ENCODE assay signal across 23 mouse cellular contexts in genomic region chr1:192439151-192439837, GRCm38 (mm10).
DNase-seq lines count a peak whose midpoint lies in the region; ATAC-seq lines count a peak whose summit lies in the region.
"Had no signal": no experiment of that assay in that cellular context is flagged by ENCODE, and none has a peak within 500 bp of the region (broad histone marks: within the 10 kb centered on the region; RNA-seq: fewer than 3 reads in every experiment).

No protein-coding gene starts in this region.

- ATAC-seq in embryonic facial prominence, embryonic 14.5 days (ENCODE audit: low read depth), result peak; percentile 57; the same call in 1 of the 2 replicates
- ATAC-seq in hindbrain, embryonic 13.5 days (ENCODE audit: low FRiP score), result no peak
- no peak for ATAC-seq in hindbrain, embryonic 14.5 days (ENCODE audit: low FRiP score)
- 0 out of 2 replicates have a peak, but pooled peaks have one; percentile 26 for ATAC-seq in forebrain, embryonic 16.5 days
- peak; percentile 49 for ATAC-seq in midbrain, embryonic 16.5 days
- ATAC-seq: CD4-positive, CD25-positive, alpha-beta regulatory T cell, adult 4 months; intestine, embryonic 15.5 days had no signal

- H3K27me3 ChIP-seq in embryonic facial prominence, embryonic 14.5 days (replicated peaks; ENCODE audit: control insufficient read depth, insufficient read depth, low read length), result no peaks in the 10 kb centered on the region
- no peaks in the 10 kb centered on the region for H3K27me3 ChIP-seq in embryonic facial prominence, embryonic 10.5 days (replicated peaks; ENCODE audit: low read depth, poor library complexity, severe bottlenecking)
- H3K27me3 ChIP-seq in hindbrain, embryonic 13.5 days, result no peaks in the 10 kb centered on the region
- H3K27me3 ChIP-seq in hindbrain, embryonic 14.5 days (ENCODE audit: control insufficient read depth, insufficient read depth, low read length), result no peaks in the 10 kb centered on the region
- H3K27me3 ChIP-seq in forebrain, embryonic 16.5 days (replicated peaks; ENCODE audit: control insufficient read depth, insufficient read depth, low read length), result no peaks in the 10 kb centered on the region
- no peaks in the 10 kb centered on the region for H3K27me3 ChIP-seq in midbrain, embryonic 16.5 days (ENCODE audit: control insufficient read depth, insufficient read depth, low read depth, low read length)
- H3K27me3 ChIP-seq: embryonic facial prominence, embryonic 12.5 days; hindbrain, embryonic 12.5 days; intestine, embryonic 15.5 days had no signal

- no peaks in the 10 kb centered on the region for H3K36me3 ChIP-seq in embryonic facial prominence, embryonic 14.5 days (ENCODE audit: control insufficient read depth, insufficient read depth, low read length)
- H3K36me3 ChIP-seq in embryonic facial prominence, embryonic 10.5 days (replicated peaks), result no peaks in the 10 kb centered on the region
- no peaks in the 10 kb centered on the region for H3K36me3 ChIP-seq in hindbrain, embryonic 13.5 days
- H3K36me3 ChIP-seq in hindbrain, embryonic 14.5 days (replicated peaks; ENCODE audit: control insufficient read depth, insufficient read depth), result no peaks in the 10 kb centered on the region
- H3K36me3 ChIP-seq in forebrain, embryonic 16.5 days (ENCODE audit: control insufficient read depth, insufficient read depth), result no peaks in the 10 kb centered on the region
- no peaks in the 10 kb centered on the region for H3K36me3 ChIP-seq in midbrain, embryonic 16.5 days (ENCODE audit: control insufficient read depth, insufficient read depth, low read length)
- H3K36me3 ChIP-seq: embryonic facial prominence, embryonic 12.5 days; G1E; heart, embryonic 10.5 days; hindbrain, embryonic 12.5 days; intestine, embryonic 15.5 days had no signal

- no peak overlapping the region for H3K4me3 ChIP-seq in embryonic facial prominence, embryonic 14.5 days (ENCODE audit: low read depth, low read length)
- H3K4me3 ChIP-seq in embryonic facial prominence, embryonic 10.5 days, result no peak overlapping the region
- H3K4me3 ChIP-seq in hindbrain, embryonic 13.5 days, result no peak overlapping the region
- H3K4me3 ChIP-seq in hindbrain, embryonic 14.5 days (replicated peaks; ENCODE audit: low read length), result no peak overlapping the region
- no peak overlapping the region for H3K4me3 ChIP-seq in forebrain, embryonic 16.5 days (replicated peaks; ENCODE audit: low read length)
- H3K4me3 ChIP-seq in midbrain, embryonic 16.5 days (ENCODE audit: low read depth, low read length), result no peak overlapping the region
- H3K4me3 ChIP-seq: embryonic facial prominence, embryonic 12.5 days; heart, embryonic 10.5 days; hindbrain, embryonic 12.5 days; intestine, embryonic 15.5 days had no signal

- no peak for DNase-seq in embryonic facial prominence, embryonic 14.5 days (ENCODE audit: low spot score)
- DNase-seq in embryonic facial prominence, embryonic 10.5 days (ENCODE audit: low spot score), result no peak
- DNase-seq in hindbrain, embryonic 14.5 days (ENCODE audit: low spot score), result no peak
- no peak for DNase-seq in T-cell, adult 2 months (ENCODE audit: low spot score)
- no peak for DNase-seq in neural tube, embryonic 10.5 days (ENCODE audit: extremely low spot score, low spot score)
- DNase-seq: adrenal gland, postnatal 10 days; B cell, adult 2 months; cerebellum, adult 8-10 months; cerebellum, postnatal 14 days; embryo, embryonic 11 days; gastrocnemius, postnatal 10 days; heart, adult 18-20 months; heart, postnatal 10 days; heart, postnatal 4 days had no signal

- peaks cover 7% of the 10 kb centered on the region; the same call in 1 of the 2 replicates for H3K4me1 ChIP-seq in embryonic facial prominence, embryonic 14.5 days (ENCODE audit: control insufficient read depth, insufficient read depth, low read length)
- H3K4me1 ChIP-seq in embryonic facial prominence, embryonic 10.5 days, result peaks cover 3% of the 10 kb centered on the region
- peaks cover 16% of the 10 kb centered on the region for H3K4me1 ChIP-seq in hindbrain, embryonic 13.5 days (replicated peaks)
- H3K4me1 ChIP-seq in hindbrain, embryonic 14.5 days (replicated peaks; ENCODE audit: control insufficient read depth, insufficient read depth, low read length), result peaks cover 9% of the 10 kb centered on the region
- H3K4me1 ChIP-seq in forebrain, embryonic 16.5 days (replicated peaks; ENCODE audit: control insufficient read depth, insufficient read depth, low read length), result peaks cover 14% of the 10 kb centered on the region
- H3K4me1 ChIP-seq in midbrain, embryonic 16.5 days (ENCODE audit: control insufficient read depth, insufficient read depth, low read length), result peaks cover 17% of the 10 kb centered on the region
- H3K4me1 ChIP-seq: heart, embryonic 10.5 days had no signal

- H3K9ac ChIP-seq in embryonic facial prominence, embryonic 14.5 days (ENCODE audit: low read depth, low read length), result no peak overlapping the region
- H3K9ac ChIP-seq in hindbrain, embryonic 13.5 days, result no peak overlapping the region
- H3K9ac ChIP-seq in hindbrain, embryonic 14.5 days, result no peak overlapping the region
- no peak overlapping the region for H3K9ac ChIP-seq in forebrain, embryonic 16.5 days (replicated peaks; ENCODE audit: low read depth, low read length)
- no peak overlapping the region for H3K9ac ChIP-seq in midbrain, embryonic 16.5 days (ENCODE audit: low read depth, low read length)
- H3K9ac ChIP-seq: embryonic facial prominence, embryonic 12.5 days; hindbrain, embryonic 12.5 days; intestine, embryonic 15.5 days had no signal

- H3K27ac ChIP-seq in embryonic facial prominence, embryonic 14.5 days (replicated peaks; ENCODE audit: low read depth, low read length), result no peak overlapping the region
- no peak overlapping the region for H3K27ac ChIP-seq in embryonic facial prominence, embryonic 10.5 days (replicated peaks)
- peak overlapping the region; percentile 10; the same call in 1 of the 2 replicates for H3K27ac ChIP-seq in hindbrain, embryonic 13.5 days
- no peak overlapping the region for H3K27ac ChIP-seq in hindbrain, embryonic 14.5 days
- H3K27ac ChIP-seq in forebrain, embryonic 16.5 days (ENCODE audit: low read length), result no peak overlapping the region
- H3K27ac ChIP-seq in midbrain, embryonic 16.5 days (ENCODE audit: low read length), result peak overlapping the region; percentile 48
- H3K27ac ChIP-seq: embryonic facial prominence, embryonic 12.5 days; heart, embryonic 10.5 days; hindbrain, embryonic 12.5 days; intestine, embryonic 15.5 days had no signal

- H3K9me3 ChIP-seq in embryonic facial prominence, embryonic 14.5 days (ENCODE audit: control insufficient read depth, low read length), result no peaks in the 10 kb centered on the region
- no peaks in the 10 kb centered on the region for H3K9me3 ChIP-seq in embryonic facial prominence, embryonic 10.5 days
- no peaks in the 10 kb centered on the region for H3K9me3 ChIP-seq in hindbrain, embryonic 13.5 days
- no peaks in the 10 kb centered on the region for H3K9me3 ChIP-seq in hindbrain, embryonic 14.5 days (ENCODE audit: control insufficient read depth, low read length)
- no peaks in the 10 kb centered on the region for H3K9me3 ChIP-seq in forebrain, embryonic 16.5 days (ENCODE audit: control insufficient read depth, low read length)
- H3K9me3 ChIP-seq in midbrain, embryonic 16.5 days (replicated peaks; ENCODE audit: control insufficient read depth, low read length, poor library complexity, severe bottlenecking), result no peaks in the 10 kb centered on the region
- H3K9me3 ChIP-seq: embryonic facial prominence, embryonic 12.5 days; heart, embryonic 10.5 days; hindbrain, embryonic 12.5 days; intestine, embryonic 15.5 days had no signal

- no peak overlapping the region for H3K4me2 ChIP-seq in embryonic facial prominence, embryonic 14.5 days (ENCODE audit: low read depth, low read length)
- H3K4me2 ChIP-seq in hindbrain, embryonic 13.5 days, result no peak overlapping the region
- H3K4me2 ChIP-seq in hindbrain, embryonic 14.5 days (replicated peaks), result no peak overlapping the region
- no peak overlapping the region for H3K4me2 ChIP-seq in forebrain, embryonic 16.5 days (ENCODE audit: low read length)
- H3K4me2 ChIP-seq in midbrain, embryonic 16.5 days (ENCODE audit: low read length), result no peak overlapping the region
- H3K4me2 ChIP-seq: embryonic facial prominence, embryonic 12.5 days; hindbrain, embryonic 12.5 days; intestine, embryonic 15.5 days had no signal

- WGBS in embryonic facial prominence, embryonic 14.5 days, result 62% methylated on average over 6 of the region's 6 CpGs
- WGBS in embryonic facial prominence, embryonic 10.5 days, result 78% methylated on average over 6 of the region's 6 CpGs
- WGBS in hindbrain, embryonic 13.5 days, result 65% methylated on average over 6 of the region's 6 CpGs
- WGBS in hindbrain, embryonic 14.5 days, result 61% methylated on average over 6 of the region's 6 CpGs
- 23% methylated on average over 6 of the region's 6 CpGs for WGBS in forebrain, embryonic 16.5 days
- 46% methylated on average over 6 of the region's 6 CpGs for WGBS in midbrain, embryonic 16.5 days

Comparison
In these comparisons a context has a peak if more than half of its experiments do, and no peak if none do; other contexts are left out.
1. H3K27ac ChIP-seq: peak in hindbrain, embryonic 13.5 days (single experiment) and midbrain, embryonic 16.5 days (single experiment); none in embryonic facial prominence, embryonic 14.5 days (single experiment), embryonic facial prominence, embryonic 10.5 days (single experiment), hindbrain, embryonic 14.5 days (single experiment) and forebrain, embryonic 16.5 days (single experiment).
2. ATAC-seq: peak in embryonic facial prominence, embryonic 14.5 days (single experiment), forebrain, embryonic 16.5 days (single experiment) and midbrain, embryonic 16.5 days (single experiment); none in hindbrain, embryonic 13.5 days (single experiment) and hindbrain, embryonic 14.5 days (single experiment).